Mouse (Mus musculus) central nervous system, embryonic 14 days (tissue): ENCODE measurements around the gene Plscr4. TPM values are rescaled to one million over a fixed set of nuclear protein-coding genes. Genes with fewer than 3 reads are reported as not detected.

Experiments
- polyA plus RNA-seq: library from polyadenylated mRNA; depleted of rRNA; stranded (reverse); fragments of >200 nt; gene quantifications from 2 replicates; pipeline ENCODE4 v1.2.3, GENCODE M21; 2012; rRNA removed

Plscr4 gene
- polyA plus RNA-seq, result 1.2 and 2.2 TPM in 2 replicates

GRCm38 (mm10) chr9:92457261-92458058, at the start of gene Plscr4:
TSS of gene Plscr4 (plus strand) at chr9:92457373.

Other genes with a start within 250 kb of the Plscr4 start
- 6.1 and 8.6 TPM in 2 replicates for gene Plscr1, start 207.6 kb upstream of the Plscr4 start, polyA plus RNA-seq
- gene Plscr2, start 181.8 kb upstream of the Plscr4 start, polyA plus RNA-seq, result 0.36 and 0.64 TPM in 2 replicates
- not detected in 2 replicates for gene 1700057G04Rik, start 148.0 kb upstream of the Plscr4 start, polyA plus RNA-seq
- gene Plod2, start 84.8 kb downstream of the Plscr4 start, polyA plus RNA-seq, result 23.6 and 43.7 TPM in 2 replicates